Mouse (Mus musculus) right cerebral cortex, postnatal 25 days (tissue): ENCODE measurements at regions not wholly inside any gene's neighbourhood (a gene's known extent, or its start where the extent isn't known, plus 50 kb on each side); places are given as distances from the start of the nearest gene placed in this dataset.

ENCODE experiments used
- DNase-seq: peaks from one replicate; pipeline ENCODE4 v3.0.0; 2022

- DNase-seq: no peak
Measured at GRCm38 (mm10) chr15:97188545-97188944, 58.4 kb upstream of the Pced1b start.

- no peak for DNase-seq
Measured at GRCm38 (mm10) chr15:97187831-97188230, 59.1 kb upstream of the Pced1b start.

GRCm38 (mm10) chr15:97186034-97186433 lies 60.9 kb upstream of the Pced1b start:
- DNase-seq: no peak

GRCm38 (mm10) chr15:97182617-97183038 lies 64.3 kb upstream of the Pced1b start:
- no peak for DNase-seq

- DNase-seq: peak; percentile 24
Measured at GRCm38 (mm10) chr15:97180970-97181669, 65.8 kb upstream of the Pced1b start.

- DNase-seq: no peak
Measured at GRCm38 (mm10) chr15:97178286-97178685, 68.6 kb upstream of the Pced1b start.

- no peak for DNase-seq
Measured at GRCm38 (mm10) chr15:97177806-97178205, 69.1 kb upstream of the Pced1b start.

GRCm38 (mm10) chr15:97174989-97175388 lies 71.9 kb upstream of the Pced1b start:
- DNase-seq: no peak

- no peak for DNase-seq
Measured at GRCm38 (mm10) chr15:97173233-97173632, 73.7 kb upstream of the Pced1b start.

- DNase-seq: no peak
Measured at GRCm38 (mm10) chr15:97170074-97170473, 76.8 kb upstream of the Pced1b start.

- DNase-seq: no peak
Measured at GRCm38 (mm10) chr15:97169381-97169780, 77.5 kb upstream of the Pced1b start.

- no peak for DNase-seq
Measured at GRCm38 (mm10) chr15:97167116-97167515, 79.8 kb upstream of the Pced1b start.

GRCm38 (mm10) chr15:97164616-97165015 lies 82.3 kb upstream of the Pced1b start:
- DNase-seq: no peak

- DNase-seq: no peak
Measured at GRCm38 (mm10) chr15:97163971-97164370, 82.9 kb upstream of the Pced1b start.

- DNase-seq: no peak
Measured at GRCm38 (mm10) chr15:97163090-97163489, 83.8 kb upstream of the Pced1b start.

- DNase-seq: no peak
Measured at GRCm38 (mm10) chr15:97162305-97162704, 84.6 kb upstream of the Pced1b start.

- DNase-seq: no peak
Measured at GRCm38 (mm10) chr15:97161530-97161929, 85.4 kb upstream of the Pced1b start.

- peak; percentile 23 for DNase-seq
Measured at GRCm38 (mm10) chr15:97152354-97152753, 94.6 kb upstream of the Pced1b start.

- DNase-seq: no peak
Measured at GRCm38 (mm10) chr15:97151793-97152192, 95.1 kb upstream of the Pced1b start.

GRCm38 (mm10) chr15:97150983-97151735 lies 95.4 kb upstream of the Slc38a4 start:
- no peak for DNase-seq

GRCm38 (mm10) chr15:97141958-97142357 lies 86.2 kb upstream of the Slc38a4 start:
- no peak for DNase-seq

- no peak for DNase-seq
Measured at GRCm38 (mm10) chr15:97138265-97138664, 82.5 kb upstream of the Slc38a4 start.

GRCm38 (mm10) chr15:97135291-97135690 lies 79.5 kb upstream of the Slc38a4 start:
- DNase-seq: no peak

- no peak for DNase-seq
Measured at GRCm38 (mm10) chr15:97127771-97128170, 72.0 kb upstream of the Slc38a4 start.
